Mouse (Mus musculus) thymus, adult 2 months (tissue): ENCODE results near the gene Ano1. TPM values are rescaled to one million over a fixed set of nuclear protein-coding genes. Genes with fewer than 3 reads are reported as not detected.

ENCODE experiments used
- DNase-seq: peaks from one replicate; pipeline ENCODE4 v3.0.0; 2021
- H3K27ac ChIP-seq: fragments of 200-500 bp; 2 replicates; pipeline ENCODE4 v1.5.1; 2012; ENCODE audit warnings: low read length, control low read depth; ENCODE audit not compliant: control insufficient read depth, insufficient read depth
- H3K27me3 ChIP-seq: fragments of 200-500 bp; 2 replicates; pipeline ENCODE4 v1.6.1; 2012; ENCODE audit warnings: mild to moderate bottlenecking, low read length, moderate library complexity, mixed read lengths; ENCODE audit not compliant: control insufficient read depth, insufficient read depth
- H3K36me3 ChIP-seq: fragments of 200-500 bp; 2 replicates; pipeline ENCODE4 v1.6.1; 2012; ENCODE audit warnings: mild to moderate bottlenecking, low read length, moderate library complexity; ENCODE audit not compliant: control insufficient read depth, insufficient read depth
- H3K4me1 ChIP-seq: fragments of 200-500 bp; replicated peaks from 2 replicates; pipeline ENCODE4 v1.6.1; 2012; ENCODE audit warnings: low read length; ENCODE audit not compliant: control insufficient read depth, insufficient read depth
- H3K4me3 ChIP-seq: fragments of 200-500 bp; 2 replicates; pipeline ENCODE4 v1.5.1; 2012; ENCODE audit warnings: mild to moderate bottlenecking, low read length, control low read depth, moderate library complexity; ENCODE audit not compliant: control insufficient read depth, insufficient read depth
- CTCF ChIP-seq: fragments of 200-500 bp; IDR thresholded peaks from 2 replicates; pipeline ENCODE4 v1.5.1; 2012; ENCODE audit warnings: mild to moderate bottlenecking, control low read depth, low read length, moderate library complexity, borderline replicate concordance; ENCODE audit not compliant: control insufficient read depth, poor library complexity, insufficient read depth; ENCODE audit errors: extremely low read depth
- POLR2A ChIP-seq: fragments of 200-500 bp; IDR thresholded peaks from 2 replicates; pipeline ENCODE4 v1.6.1; 2012; ENCODE audit warnings: mild to moderate bottlenecking, low read length, control low read depth, moderate library complexity; ENCODE audit not compliant: control insufficient read depth, poor library complexity, insufficient read depth; ENCODE audit errors: extremely low read depth
- WGBS: fragments of 180-500 bp; shearing (Covaris S2); methylation state at CpG from one replicate; pipeline ENCODE4 v1.1.7; 2018; 5-methylcytosine and 5-hydroxymethylcytosine counted together
- polyA plus RNA-seq: library from polyadenylated mRNA; depleted of rRNA; stranded (reverse); fragments of >200 nt; gene quantifications from 2 replicates; pipeline ENCODE4 v1.2.3, GENCODE M21; 2012

Ano1 gene
- polyA plus RNA-seq, 1 experiment: 3.7 TPM

- Histone ChIP-seq H3K27ac (no peak overlapping the region), H3K4me3 (no peak overlapping the region), H3K4me1 (no peaks in the 10 kb centered on the region), H3K27me3 (no peaks in the 10 kb centered on the region), H3K36me3 (no peaks in the 10 kb centered on the region)
- DNase-seq: no peak
- TF ChIP-seq CTCF: no peak
- no peak for TF ChIP-seq POLR2A
- WGBS: 93% methylated on average over 2 of the region's 2 CpGs
Measured at GRCm38 (mm10) chr7:144687663-144688381, 64.0 kb downstream of the Ano1 start.

- TF ChIP-seq CTCF (no peak), POLR2A (no peak)
- Histone ChIP-seq H3K36me3 (no peaks in the 10 kb centered on the region), H3K4me3 (no peak overlapping the region), H3K27ac (no peak overlapping the region), H3K4me1 (no peaks in the 10 kb centered on the region), H3K27me3 (no peaks in the 10 kb centered on the region)
- DNase-seq: no peak
- WGBS: 19% methylated on average over 4 of the region's 4 CpGs
Measured at GRCm38 (mm10) chr7:144684947-144685346, 66.8 kb downstream of the Ano1 start.

- Histone ChIP-seq H3K27me3 (no peaks in the 10 kb centered on the region), H3K4me1 (no peaks in the 10 kb centered on the region), H3K27ac (no peak overlapping the region), H3K4me3 (no peak overlapping the region), H3K36me3 (no peaks in the 10 kb centered on the region)
- no peak for DNase-seq
- WGBS: 4% methylated on average over 5 of the region's 5 CpGs
- TF ChIP-seq POLR2A (no peak), CTCF (no peak)
Measured at GRCm38 (mm10) chr7:144684467-144684866, 67.3 kb downstream of the Ano1 start.

- Histone ChIP-seq H3K27me3 (no peaks in the 10 kb centered on the region; the same call in 1 of the 2 replicates), H3K4me1 (no peaks in the 10 kb centered on the region), H3K4me3 (no peak overlapping the region), H3K27ac (no peak overlapping the region), H3K36me3 (no peaks in the 10 kb centered on the region)
- 93% methylated on average over 5 of the region's 5 CpGs for WGBS
- no peak for TF ChIP-seq CTCF
- no peak for TF ChIP-seq POLR2A
- no peak for DNase-seq
Measured at GRCm38 (mm10) chr7:144680096-144680495, 71.7 kb downstream of the Ano1 start.

GRCm38 (mm10) chr7:144678241-144679030 is 73.3 kb downstream of the Ano1 start:
- Histone ChIP-seq H3K27ac (no peak overlapping the region), H3K36me3 (no peaks in the 10 kb centered on the region), H3K4me1 (no peaks in the 10 kb centered on the region), H3K27me3 (no peaks in the 10 kb centered on the region; the same call in 1 of the 2 replicates), H3K4me3 (no peak overlapping the region)
- no peak for DNase-seq
- TF ChIP-seq POLR2A: no peak
- TF ChIP-seq CTCF: no peak
- 10% methylated on average over 68 of the region's 68 CpGs for WGBS

- no peak overlapping the region for H3K4me3 ChIP-seq
- H3K4me1 ChIP-seq: no peaks in the 10 kb centered on the region
- WGBS: 79% methylated on average over 12 of the region's 12 CpGs
- H3K27ac ChIP-seq: no peak overlapping the region
- TF ChIP-seq CTCF (no peak), POLR2A (no peak)
- no peaks in the 10 kb centered on the region; the same call in 1 of the 2 replicates for H3K27me3 ChIP-seq
- no peak for DNase-seq
- no peaks in the 10 kb centered on the region for H3K36me3 ChIP-seq
Measured at GRCm38 (mm10) chr7:144677341-144678086, 74.3 kb downstream of the Ano1 start.
